Mouse (Mus musculus) thymus, adult 2 months (tissue): Measurements from ENCODE around the gene Tnfrsf19. TPM values are rescaled to one million over a fixed set of nuclear protein-coding genes. Genes with fewer than 3 reads are reported as not detected.

Source experiments
- DNase-seq: peaks from one replicate; pipeline ENCODE4 v3.0.0; 2021
- H3K27ac ChIP-seq: fragments of 200-500 bp; 2 replicates; pipeline ENCODE4 v1.5.1; 2012; ENCODE audit warnings: low read length, control low read depth; ENCODE audit not compliant: control insufficient read depth, insufficient read depth
- H3K27me3 ChIP-seq: fragments of 200-500 bp; 2 replicates; pipeline ENCODE4 v1.6.1; 2012; ENCODE audit warnings: mild to moderate bottlenecking, low read length, moderate library complexity, mixed read lengths; ENCODE audit not compliant: control insufficient read depth, insufficient read depth
- H3K36me3 ChIP-seq: fragments of 200-500 bp; 2 replicates; pipeline ENCODE4 v1.6.1; 2012; ENCODE audit warnings: mild to moderate bottlenecking, low read length, moderate library complexity; ENCODE audit not compliant: control insufficient read depth, insufficient read depth
- H3K4me1 ChIP-seq: fragments of 200-500 bp; replicated peaks from 2 replicates; pipeline ENCODE4 v1.6.1; 2012; ENCODE audit warnings: low read length; ENCODE audit not compliant: control insufficient read depth, insufficient read depth
- H3K4me3 ChIP-seq: fragments of 200-500 bp; 2 replicates; pipeline ENCODE4 v1.5.1; 2012; ENCODE audit warnings: mild to moderate bottlenecking, low read length, control low read depth, moderate library complexity; ENCODE audit not compliant: control insufficient read depth, insufficient read depth
- CTCF ChIP-seq: fragments of 200-500 bp; IDR thresholded peaks from 2 replicates; pipeline ENCODE4 v1.5.1; 2012; ENCODE audit warnings: mild to moderate bottlenecking, control low read depth, low read length, moderate library complexity, borderline replicate concordance; ENCODE audit not compliant: control insufficient read depth, poor library complexity, insufficient read depth; ENCODE audit errors: extremely low read depth
- POLR2A ChIP-seq: fragments of 200-500 bp; IDR thresholded peaks from 2 replicates; pipeline ENCODE4 v1.6.1; 2012; ENCODE audit warnings: mild to moderate bottlenecking, low read length, control low read depth, moderate library complexity; ENCODE audit not compliant: control insufficient read depth, poor library complexity, insufficient read depth; ENCODE audit errors: extremely low read depth
- WGBS: fragments of 180-500 bp; shearing (Covaris S2); methylation state at CpG from one replicate; pipeline ENCODE4 v1.1.7; 2018; 5-methylcytosine and 5-hydroxymethylcytosine counted together
- polyA plus RNA-seq: library from polyadenylated mRNA; depleted of rRNA; stranded (reverse); fragments of >200 nt; gene quantifications from 2 replicates; pipeline ENCODE4 v1.2.3, GENCODE M21; 2012

The Tnfrsf19 gene
- polyA plus RNA-seq, 1 experiment = 4.6 TPM

GRCm38 (mm10) chr14:60976231-60976630 lies 70.1 kb downstream of the Tnfrsf19 start:
- Histone ChIP-seq H3K4me3 (no peak overlapping the region), H3K27me3 (no peaks in the 10 kb centered on the region), H3K36me3 (no peaks in the 10 kb centered on the region), H3K27ac (no peak overlapping the region), H3K4me1 (no peaks in the 10 kb centered on the region)
- TF ChIP-seq POLR2A = no peak
- TF ChIP-seq CTCF = no peak
- WGBS = 97% methylated on average over 3 of the region's 3 CpGs
- DNase-seq = no peak

GRCm38 (mm10) chr14:60975736-60976135 lies 70.6 kb downstream of the Tnfrsf19 start:
- DNase-seq = no peak
- 89% methylated on average over 3 of the region's 3 CpGs for WGBS
- no peak overlapping the region for H3K4me3 ChIP-seq

GRCm38 (mm10) chr14:60970961-60971360 lies 75.3 kb downstream of the Tnfrsf19 start:
- Histone ChIP-seq H3K27ac (no peak overlapping the region), H3K4me3 (no peak overlapping the region), H3K4me1 (no peaks in the 10 kb centered on the region), H3K27me3 (no peaks in the 10 kb centered on the region), H3K36me3 (no peaks in the 10 kb centered on the region)
- 97% methylated on average over 9 of the region's 9 CpGs for WGBS
- no peak for TF ChIP-seq CTCF
- no peak for TF ChIP-seq POLR2A
- DNase-seq = no peak

More at GRCm38 (mm10) chr14:60975736-60976135, 70.6 kb downstream of the Tnfrsf19 start:
- no peaks in the 10 kb centered on the region for H3K4me1 ChIP-seq
- H3K27ac ChIP-seq = no peak overlapping the region
- H3K27me3 ChIP-seq = no peaks in the 10 kb centered on the region
- H3K36me3 ChIP-seq = no peaks in the 10 kb centered on the region
- no peak for TF ChIP-seq POLR2A
- no peak for TF ChIP-seq CTCF

GRCm38 (mm10) chr14:60966061-60966460 lies 80.2 kb downstream of the Tnfrsf19 start:
- H3K4me1 ChIP-seq = no peaks in the 10 kb centered on the region
- H3K27me3 ChIP-seq = no peaks in the 10 kb centered on the region
- H3K36me3 ChIP-seq = no peaks in the 10 kb centered on the region
- DNase-seq = no peak
- WGBS = 96% methylated on average over 4 of the region's 4 CpGs
- H3K27ac ChIP-seq = no peak overlapping the region
- no peak for TF ChIP-seq POLR2A
- no peak for TF ChIP-seq CTCF
- no peak overlapping the region for H3K4me3 ChIP-seq

GRCm38 (mm10) chr14:60964016-60964810 lies 82.1 kb downstream of the Tnfrsf19 start:
- 88% methylated on average over 7 of the region's 7 CpGs for WGBS

GRCm38 (mm10) chr14:60957611-60958157 lies 88.6 kb downstream of the Tnfrsf19 start:
- no peaks in the 10 kb centered on the region for H3K27me3 ChIP-seq
- no peak overlapping the region for H3K27ac ChIP-seq
- no peak for TF ChIP-seq POLR2A
- no peak for TF ChIP-seq CTCF
- no peak overlapping the region for H3K4me3 ChIP-seq
- DNase-seq = no peak
- no peaks in the 10 kb centered on the region for H3K36me3 ChIP-seq
- no peaks in the 10 kb centered on the region for H3K4me1 ChIP-seq

More at GRCm38 (mm10) chr14:60964016-60964810, 82.1 kb downstream of the Tnfrsf19 start:
- Histone ChIP-seq H3K4me3 (no peak overlapping the region), H3K36me3 (no peaks in the 10 kb centered on the region), H3K27me3 (no peaks in the 10 kb centered on the region), H3K27ac (no peak overlapping the region), H3K4me1 (no peaks in the 10 kb centered on the region)
- no peak for TF ChIP-seq CTCF
- no peak for TF ChIP-seq POLR2A
- no peak for DNase-seq

GRCm38 (mm10) chr14:60937481-60938039 lies 108.7 kb downstream of the Tnfrsf19 start:
- 96% methylated on average over 4 of the region's 4 CpGs for WGBS
- TF ChIP-seq POLR2A (no peak), CTCF (no peak)
- H3K4me1 ChIP-seq = no peaks in the 10 kb centered on the region
- no peak overlapping the region for H3K27ac ChIP-seq
- no peak overlapping the region for H3K4me3 ChIP-seq
- no peak for DNase-seq
- no peaks in the 10 kb centered on the region for H3K27me3 ChIP-seq
- no peaks in the 10 kb centered on the region for H3K36me3 ChIP-seq
